Mouse (Mus musculus): ENCODE results near the gene Atp13a2.

DNA sequence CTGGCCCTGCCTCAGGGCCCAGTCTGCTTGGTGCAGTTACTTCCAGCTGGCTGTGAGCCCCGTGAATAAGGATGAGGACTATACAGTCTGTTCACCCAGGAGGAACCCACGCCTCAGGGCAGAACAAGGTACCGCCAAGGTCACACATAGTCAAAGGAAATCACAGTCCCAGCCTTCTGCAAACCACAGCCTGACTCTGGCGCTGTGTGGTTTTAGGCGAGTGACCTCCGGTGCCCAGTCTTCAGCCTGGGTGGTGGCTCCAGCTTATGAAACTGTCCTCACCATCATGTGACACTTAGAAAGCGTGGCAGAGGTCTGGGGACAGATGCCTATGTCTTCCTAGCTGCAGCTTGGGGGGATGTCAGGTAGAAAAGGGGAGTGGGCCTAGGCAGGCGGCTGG, 9.1 kb downstream of the Atp13a2 start:
- TF ChIP-seq POLR2A (IDR thresholded peaks at IDR 0.05; ENCODE audit: borderline replicate concordance, control insufficient read depth, low read depth, low read length): no peak
- TF ChIP-seq CTCF (IDR thresholded peaks at IDR 0.05; ENCODE audit: control insufficient read depth, insufficient read depth, low read length): no peak

Measured in bone marrow, adult 2 months (tissue).